Mouse (Mus musculus): ENCODE measurements around the gene Tex2. TPM values are rescaled to one million over a fixed set of nuclear protein-coding genes. Genes with fewer than 3 reads are reported as not detected.

The Tex2 gene
- 20.6 and 23.4 TPM in 2 replicates for polyA plus RNA-seq (2012; rRNA removed)

DNA sequence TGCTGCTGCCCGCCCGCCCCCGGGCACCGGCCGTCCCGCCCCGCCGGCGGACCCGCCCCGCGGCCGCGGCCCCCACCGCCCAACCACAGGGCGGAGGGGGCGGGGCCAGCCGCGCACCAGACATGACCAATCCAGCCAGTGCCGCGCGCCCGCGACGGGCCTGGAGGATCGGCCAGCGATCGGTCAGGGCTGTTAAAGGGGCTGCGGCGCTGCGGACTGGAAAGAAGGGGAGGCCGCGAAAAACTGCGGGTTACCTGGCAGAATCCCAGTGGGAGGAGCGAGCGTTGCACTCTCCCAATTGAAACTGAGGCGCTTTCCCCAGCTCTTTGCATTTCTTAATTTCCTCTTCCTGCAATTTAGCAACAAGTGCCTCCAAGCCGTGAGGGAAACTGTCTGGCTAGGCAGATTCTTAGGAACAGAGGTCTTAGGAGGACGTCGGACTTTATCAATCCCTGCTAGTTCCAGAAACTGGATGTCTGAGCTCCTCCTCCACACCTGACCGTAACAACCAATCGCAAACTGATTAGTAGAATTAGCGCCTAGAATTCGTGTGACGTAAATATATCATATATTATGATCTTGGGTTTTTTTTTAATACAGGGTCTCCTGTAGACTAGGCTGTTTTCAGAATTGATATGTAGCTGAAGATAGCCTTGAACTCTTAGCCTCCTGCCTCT lies at the start of gene Tex2:
Gene Tex2 (minus strand): TSS at position 463 of the 677 bp plus-strand sequence.

DNA sequence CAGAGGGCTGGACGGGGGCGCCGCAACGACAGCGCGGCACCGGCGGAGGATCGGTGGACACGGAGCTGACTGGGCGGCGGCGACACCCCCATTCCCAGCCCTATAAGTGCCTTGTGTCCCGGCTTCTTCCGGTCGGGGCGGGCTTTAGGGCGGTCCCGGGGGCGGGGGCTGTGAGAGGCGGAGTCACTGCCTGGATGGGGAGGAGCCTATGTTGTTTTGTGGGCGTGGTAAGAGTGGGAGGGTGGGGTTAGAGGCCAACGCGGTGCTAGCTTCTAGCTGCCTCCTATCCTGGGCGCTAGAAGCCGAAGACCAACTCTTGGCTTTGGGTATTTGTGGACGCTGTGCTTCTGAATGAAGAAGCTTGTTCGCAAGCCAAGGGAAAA lies 125.5 kb downstream of the Tex2 start, which contains the start of gene Ern1:
Gene Ern1 (minus strand): TSS at position 120 of the 383 bp plus-strand sequence.

Other genes with a start within 250 kb of the Tex2 start
- gene Prr29, start 248.0 kb downstream of the Tex2 start, polyA plus RNA-seq (2012; rRNA removed): 0.09 and 0.10 TPM in 2 replicates
- 10.4 and 15.2 TPM in 2 replicates for gene Icam2, start 225.3 kb downstream of the Tex2 start, polyA plus RNA-seq (2012; rRNA removed)
- 10.1 and 10.8 TPM in 2 replicates for gene Ern1, start 125.6 kb downstream of the Tex2 start, polyA plus RNA-seq (2012; rRNA removed)
- 20.6 and 26.2 TPM in 2 replicates for gene Pecam1, start 137.2 kb upstream of the Tex2 start, polyA plus RNA-seq (2012; rRNA removed)
- 1.1 and 1.3 TPM in 2 replicates for gene Milr1, start 137.8 kb upstream of the Tex2 start, polyA plus RNA-seq (2012; rRNA removed)
- 10.1 and 10.7 TPM in 2 replicates for gene Polg2, start 166.1 kb upstream of the Tex2 start, polyA plus RNA-seq (2012; rRNA removed)
- 734 and 945 TPM in 2 replicates for gene Ddx5, start 175.8 kb upstream of the Tex2 start, polyA plus RNA-seq (2012; rRNA removed)
- gene Cep95, start 175.8 kb upstream of the Tex2 start, polyA plus RNA-seq (2012; rRNA removed): 28.7 and 31.3 TPM in 2 replicates

All from central nervous system, embryonic 14 days (tissue).